Mouse (Mus musculus) bone marrow macrophage, adult 2 months (primary cell): ENCODE measurements around the gene Gm20388.

ENCODE experiments used
- CTCF ChIP-seq: IDR thresholded peaks from 2 replicates; pipeline ENCODE4 v1.5.1; 2012; ENCODE audit warnings: low read depth, mild to moderate bottlenecking, low read length, moderate library complexity
- POLR2A ChIP-seq: IDR thresholded peaks from 2 replicates; pipeline ENCODE4 v1.6.1; 2012; ENCODE audit warnings: mild to moderate bottlenecking, low read depth, low read length, borderline replicate concordance

- TF ChIP-seq CTCF (no peak), POLR2A (no peak)
Observed at GRCm38 (mm10) chr8:121683083-121683832, 1772.6 kb downstream of the Gm20388 start.
